Mouse (Mus musculus): ENCODE data around the gene Rcvrn.

The Rcvrn gene

DNA sequence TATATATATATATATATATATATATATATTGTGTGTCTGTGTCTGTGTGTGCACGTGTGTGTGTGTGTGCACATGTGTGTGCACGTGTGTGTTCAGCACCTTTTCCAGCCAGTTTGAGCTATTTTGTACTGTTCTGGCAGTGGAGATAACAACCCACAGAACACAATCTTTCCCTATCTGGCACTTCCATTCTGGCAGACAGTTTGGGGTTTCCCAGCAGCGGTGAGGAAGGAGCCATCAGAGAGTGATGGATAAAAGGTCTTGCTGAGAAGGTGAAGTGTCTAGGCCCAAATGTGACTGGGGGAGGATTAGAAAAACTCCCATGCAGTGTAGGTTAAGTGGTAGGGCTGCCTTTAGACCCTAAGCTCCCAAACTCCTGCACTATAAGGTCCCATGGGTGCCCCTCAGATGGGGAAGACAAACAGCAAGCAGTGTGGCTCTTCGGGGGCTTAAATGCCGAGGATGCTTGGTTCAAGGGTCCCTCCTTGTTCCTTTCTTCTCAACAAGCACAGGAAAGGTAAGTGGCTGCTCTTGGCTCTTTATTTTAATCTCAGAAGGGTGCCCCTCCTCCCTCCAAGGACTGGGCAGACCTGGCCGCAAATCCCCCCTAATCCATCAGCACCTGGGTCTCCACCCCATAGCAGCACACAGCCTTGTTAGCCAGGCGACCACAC lies at the start of gene Rcvrn:
Gene Rcvrn (plus strand): TSS at position 624 of the 674 bp plus-strand sequence.
- no peak for DNase-seq

DNA sequence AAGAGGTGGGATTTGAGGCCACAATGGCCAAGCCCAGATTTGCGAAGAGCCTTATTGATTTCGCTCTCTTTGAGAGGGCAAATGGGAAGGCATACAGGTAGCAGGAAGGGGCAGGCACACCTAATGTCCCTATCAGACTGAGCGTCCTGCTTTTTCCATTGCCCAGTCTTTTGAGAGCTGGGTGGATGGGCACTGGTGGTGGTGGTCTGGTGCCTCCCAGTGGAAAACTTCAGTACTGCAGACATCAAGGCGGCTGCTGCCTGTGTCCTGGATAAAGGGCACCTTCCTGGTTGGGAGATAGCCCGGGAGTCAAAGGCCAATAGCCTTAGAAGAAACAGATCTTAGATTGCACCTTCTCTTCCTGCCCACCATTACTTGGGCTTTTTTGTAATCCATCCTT lies 47.4 kb upstream of the Rcvrn start:
- DNase-seq, result peak; percentile 63 to 64

DNA sequence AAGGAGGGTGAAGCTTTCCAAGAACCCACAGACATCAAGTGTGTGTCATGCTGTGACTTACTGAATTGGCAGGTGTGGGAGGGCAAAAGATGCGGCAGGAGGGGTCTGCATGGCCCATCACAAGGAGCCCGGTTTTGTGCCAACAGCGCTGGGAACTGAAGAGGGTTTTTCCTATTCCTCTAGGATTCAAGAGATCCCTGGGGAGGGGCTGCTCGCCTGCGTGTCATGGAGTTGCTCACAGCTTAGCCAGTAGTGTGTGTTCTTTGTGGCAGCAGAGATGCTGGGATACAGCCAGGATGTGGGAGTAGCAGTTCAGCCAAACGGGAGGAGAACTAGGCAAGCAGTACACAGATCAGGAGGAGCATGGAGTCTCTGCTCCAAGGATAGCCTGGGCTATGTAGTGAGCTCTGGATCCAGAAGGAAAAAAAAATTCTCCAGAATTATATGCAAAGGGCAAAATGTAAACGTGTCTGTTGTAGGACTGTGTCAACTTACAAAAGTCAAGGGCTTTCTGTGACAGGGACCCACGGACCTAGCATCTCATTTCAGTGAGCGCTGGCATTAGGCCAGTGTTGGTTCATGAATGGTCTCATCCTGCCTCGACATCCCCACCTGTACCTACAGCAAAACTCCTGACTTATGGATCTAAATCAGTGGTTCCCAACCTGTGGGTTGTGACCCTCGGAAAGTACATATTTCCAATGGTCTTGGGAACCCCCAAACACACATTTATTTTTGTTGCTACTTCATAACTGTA lies 46.3 kb upstream of the Rcvrn start:
- DNase-seq, result no peak

DNA sequence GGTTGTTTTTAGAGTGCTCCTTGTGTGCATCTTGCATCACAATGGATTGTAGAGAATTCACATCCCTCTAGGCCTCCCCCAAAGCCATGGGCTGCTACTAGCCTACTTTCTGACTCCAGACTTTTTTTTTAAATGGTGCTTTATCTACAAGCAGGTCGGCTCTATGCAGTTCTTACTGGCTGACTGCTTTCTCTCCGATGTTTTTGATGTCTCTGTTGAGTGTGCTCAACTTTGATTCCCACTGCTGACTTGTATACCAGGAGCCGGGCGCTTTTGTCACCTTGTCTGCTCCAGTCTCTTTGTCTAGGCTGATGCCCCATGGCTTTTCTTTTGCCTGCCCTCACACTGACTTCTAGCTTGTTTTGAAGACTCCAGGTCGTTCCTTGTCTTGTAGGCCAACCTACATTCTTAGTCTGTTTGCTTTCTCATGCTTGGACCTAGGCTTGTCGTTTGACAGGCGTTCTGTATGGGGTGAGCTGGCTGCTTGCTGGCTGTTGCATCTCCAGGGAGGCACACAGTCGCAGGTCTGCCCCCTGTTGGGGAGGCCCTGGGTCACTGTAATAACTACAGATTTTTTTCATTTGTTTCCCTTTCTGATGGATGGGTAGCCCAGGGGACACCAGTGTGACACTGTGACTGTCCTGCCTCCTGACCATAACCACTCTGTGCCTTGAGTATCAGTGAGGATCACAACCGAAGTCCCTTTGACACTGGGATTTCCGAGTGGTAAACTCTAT lies 45.0 kb upstream of the Rcvrn start:
- no peak for DNase-seq

DNA sequence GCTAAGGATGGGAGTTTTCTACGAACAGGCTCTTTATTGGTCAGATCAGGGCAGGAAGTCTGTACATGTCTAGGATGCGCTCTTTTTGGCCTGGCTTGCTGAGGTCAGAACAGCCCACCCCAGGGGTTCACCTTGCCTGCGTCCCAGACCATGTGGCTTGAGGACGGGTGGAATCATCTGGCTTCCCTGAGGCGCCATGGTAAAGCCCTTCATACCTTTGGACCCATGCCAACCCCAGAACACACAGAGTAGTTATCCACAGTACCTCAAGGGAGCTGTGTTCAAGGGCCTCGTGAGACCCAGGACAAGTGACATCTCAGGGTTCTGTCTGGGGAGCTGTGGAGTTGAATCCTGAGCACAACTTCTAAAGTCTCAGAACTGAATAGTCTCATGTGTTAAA lies 43.4 kb upstream of the Rcvrn start:
- DNase-seq, result no peak

DNA sequence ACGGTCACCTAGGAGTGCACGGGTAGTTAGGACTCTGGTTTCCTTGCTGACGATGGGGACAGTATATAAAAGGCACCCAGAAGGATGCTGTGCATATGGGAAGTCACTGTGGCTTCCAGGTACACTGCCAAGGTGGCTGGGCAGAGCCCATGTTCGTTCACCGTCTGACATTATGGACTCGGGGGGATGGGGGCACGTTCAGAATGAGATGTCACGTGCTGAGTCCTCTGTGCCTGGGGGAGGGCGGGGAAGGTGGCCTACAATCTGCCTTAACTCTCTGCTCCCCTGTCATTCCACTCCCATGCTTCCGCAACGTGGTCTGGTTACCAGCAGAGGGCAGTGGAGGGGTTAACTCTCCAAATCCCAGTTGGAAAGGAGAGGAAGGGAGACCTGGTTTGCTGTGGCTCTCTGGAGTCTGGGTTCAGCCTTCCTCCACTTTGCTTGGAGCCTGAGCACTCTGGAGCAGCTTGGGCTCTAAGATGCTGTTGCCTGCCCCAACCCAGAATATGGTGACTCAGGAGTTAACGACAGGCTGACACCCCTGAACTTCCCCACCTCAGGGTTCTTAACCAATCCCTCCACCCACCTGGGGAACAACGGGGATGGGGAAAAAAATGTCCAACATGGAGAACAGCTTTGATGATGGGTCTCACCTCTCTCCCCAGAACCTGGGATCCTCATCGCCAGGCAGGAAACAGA lies 42.8 kb upstream of the Rcvrn start:
- DNase-seq, result no peak

DNA sequence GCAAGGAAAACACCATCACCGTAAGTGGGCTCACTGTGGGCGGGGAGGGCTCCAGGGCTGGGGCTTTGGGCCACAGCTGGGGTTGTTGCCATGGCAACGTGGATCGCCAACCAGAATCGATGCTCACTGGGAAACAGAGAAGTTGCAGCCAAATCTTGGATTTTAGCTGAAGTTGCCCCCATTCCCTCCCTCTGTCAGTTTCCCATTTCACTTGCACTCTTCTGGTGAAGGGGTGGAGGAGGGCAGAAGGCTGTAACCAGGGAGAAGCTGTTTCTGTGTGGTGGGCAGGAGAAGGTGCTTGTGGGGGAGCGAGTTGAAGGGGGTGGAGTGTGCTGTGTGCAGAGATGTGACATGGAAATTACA lies 42.3 kb upstream of the Rcvrn start:
- DNase-seq, result no peak

DNA sequence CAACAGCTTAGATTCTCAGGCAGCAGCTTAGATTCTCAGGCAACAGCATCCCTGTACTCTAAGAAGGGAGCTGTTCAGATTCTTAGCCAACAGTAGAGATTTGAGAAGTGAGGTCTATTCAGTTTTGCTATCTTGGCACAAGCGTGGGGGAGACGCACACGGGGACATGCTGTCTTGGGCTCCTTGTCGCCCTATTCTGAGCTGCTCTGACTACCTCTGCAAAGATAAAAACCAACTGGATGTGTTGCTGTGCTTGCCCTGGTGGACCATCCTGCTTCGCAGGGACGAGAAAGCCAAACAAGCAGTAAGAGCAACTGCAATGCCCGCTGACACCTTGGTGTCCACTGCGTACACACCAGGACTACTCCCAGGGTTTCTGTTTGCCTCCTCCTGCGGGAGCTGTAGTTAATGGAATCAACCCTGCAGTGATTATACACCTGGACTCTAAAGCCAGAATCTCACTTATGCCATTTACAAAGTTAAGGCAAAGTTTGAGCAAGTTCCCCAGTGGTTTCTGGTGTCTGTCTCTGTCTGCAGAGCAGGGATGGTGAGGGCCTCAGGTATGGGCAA lies 41.5 kb upstream of the Rcvrn start:
- no peak for DNase-seq

DNA sequence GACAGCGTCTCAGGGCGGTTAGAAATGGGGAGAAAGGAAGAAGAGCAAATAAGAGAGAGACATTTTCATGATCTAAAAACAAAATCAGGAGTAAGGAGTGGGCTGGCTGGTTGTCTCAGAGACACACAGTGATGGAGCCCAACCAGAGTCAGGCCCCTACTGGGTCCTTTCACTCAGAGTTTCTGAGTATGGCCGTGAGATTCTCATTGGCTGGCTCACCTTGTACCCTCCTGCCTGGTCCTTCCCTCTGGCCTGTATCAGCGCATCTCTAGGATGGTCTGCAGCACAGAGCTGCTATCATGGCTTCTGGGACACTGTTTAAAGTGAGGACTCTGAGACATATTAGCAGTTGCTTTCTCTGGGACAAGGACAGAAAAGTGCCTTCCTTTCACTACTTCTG lies 40.6 kb upstream of the Rcvrn start:
- no peak for DNase-seq

DNA sequence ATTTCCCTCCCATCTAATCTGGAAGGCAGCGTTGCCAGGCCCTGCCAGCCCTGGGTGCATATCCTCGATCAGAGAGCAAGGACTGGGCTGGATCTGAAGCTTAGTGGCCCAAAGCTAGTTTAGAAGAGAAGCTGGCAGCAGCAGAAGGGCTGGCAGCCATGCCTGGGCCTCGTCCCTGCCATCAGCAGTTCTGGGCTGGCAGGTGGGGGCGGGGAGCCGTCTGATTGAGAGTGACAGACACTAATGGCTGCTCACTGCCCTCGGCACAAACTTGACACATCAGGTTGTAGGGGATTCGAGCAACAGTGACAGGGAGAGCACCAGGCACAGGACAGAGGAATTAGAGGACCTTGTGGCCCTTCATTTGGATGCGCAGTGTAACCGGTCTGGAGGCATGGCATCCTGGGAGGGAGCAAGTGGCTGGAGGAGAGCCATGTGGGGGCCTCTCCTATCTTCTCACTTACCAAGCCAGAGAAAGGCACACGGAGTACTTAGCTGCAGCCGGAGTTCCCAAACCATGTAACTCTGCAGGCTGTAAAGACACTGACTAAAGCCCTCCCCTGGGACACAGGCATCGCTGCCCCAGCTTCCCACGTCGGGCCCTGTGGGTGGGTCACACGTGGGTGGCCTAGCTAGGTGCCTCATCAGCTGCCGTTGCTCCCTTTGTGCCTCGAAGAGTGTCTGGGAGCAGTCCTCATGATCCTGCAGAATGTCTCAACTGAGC lies 39.7 kb upstream of the Rcvrn start:
- no peak for DNase-seq

DNA sequence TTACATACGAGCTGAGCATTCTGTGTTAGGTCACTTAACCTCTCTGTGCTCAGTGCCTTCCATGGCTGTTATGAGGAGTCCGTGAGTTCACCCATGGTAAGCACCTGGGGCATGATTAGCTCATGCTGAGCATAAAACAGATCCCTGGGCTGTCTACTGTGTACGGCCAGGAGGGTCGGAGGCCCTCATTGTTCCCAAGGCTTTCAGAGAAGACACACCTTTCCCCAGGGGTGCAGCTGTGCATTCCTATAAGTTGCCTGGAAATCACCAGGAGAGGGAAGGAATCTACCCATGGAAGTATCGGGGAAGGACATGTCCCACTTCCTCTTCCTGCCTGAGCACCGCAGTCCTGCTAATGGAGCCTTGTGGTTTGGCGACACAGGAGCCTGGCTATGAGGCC lies 38.8 kb upstream of the Rcvrn start:
- no peak for DNase-seq

DNA sequence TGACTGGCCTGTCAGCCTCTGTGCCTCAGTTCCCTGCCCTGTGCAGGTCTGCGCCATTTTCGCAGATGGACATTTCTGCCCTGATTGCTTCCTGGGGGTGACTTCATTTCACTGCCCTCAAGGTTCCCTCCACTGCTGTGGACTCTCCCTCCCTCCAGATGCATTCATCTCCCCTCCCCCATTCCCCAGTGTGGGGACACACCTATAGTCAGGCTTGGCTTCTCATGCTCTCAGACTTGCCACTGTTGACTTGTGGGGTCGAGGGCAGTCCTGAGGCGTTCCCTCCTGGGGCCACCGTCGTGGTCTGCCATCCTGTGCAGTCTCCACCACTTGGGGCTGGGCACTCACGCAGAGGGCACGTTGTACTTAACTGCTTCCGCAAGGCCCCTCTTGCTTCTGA lies 38.3 kb upstream of the Rcvrn start:
- no peak for DNase-seq

DNA sequence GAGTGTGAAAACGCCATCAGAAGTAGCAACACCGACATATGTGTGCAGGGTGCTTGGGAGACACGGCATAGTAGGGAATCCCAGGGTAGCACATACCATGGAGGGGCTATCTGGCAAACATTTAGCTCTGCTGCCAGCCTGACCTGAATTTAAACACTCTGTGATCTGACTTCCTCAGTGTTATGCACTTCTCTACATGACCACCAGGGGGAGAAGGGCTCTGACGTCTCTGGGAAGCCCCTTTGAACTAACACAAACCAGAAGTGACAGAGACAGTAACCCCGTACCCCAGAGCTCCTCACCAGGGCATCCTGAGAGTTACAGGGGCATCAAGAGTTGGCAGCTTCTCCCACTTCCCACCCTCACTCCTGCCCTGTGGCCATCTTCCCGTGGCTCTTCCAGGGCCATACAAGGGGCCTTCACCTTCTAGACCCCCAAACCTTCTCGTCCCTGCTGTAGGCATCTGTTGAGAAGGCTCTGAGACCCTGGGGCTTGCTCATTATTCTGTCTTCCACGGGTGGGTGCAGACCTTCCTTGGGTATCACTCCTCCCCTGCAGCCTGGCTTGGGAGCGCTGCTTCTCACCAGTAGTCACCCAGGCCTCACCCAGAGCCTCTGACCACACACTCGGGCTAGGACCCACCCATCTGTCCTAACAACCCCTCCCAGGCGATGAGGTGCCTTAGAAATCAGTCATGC lies 37.3 kb upstream of the Rcvrn start:
- peak in 1 of 2 experiments; percentile 23 for DNase-seq

DNA sequence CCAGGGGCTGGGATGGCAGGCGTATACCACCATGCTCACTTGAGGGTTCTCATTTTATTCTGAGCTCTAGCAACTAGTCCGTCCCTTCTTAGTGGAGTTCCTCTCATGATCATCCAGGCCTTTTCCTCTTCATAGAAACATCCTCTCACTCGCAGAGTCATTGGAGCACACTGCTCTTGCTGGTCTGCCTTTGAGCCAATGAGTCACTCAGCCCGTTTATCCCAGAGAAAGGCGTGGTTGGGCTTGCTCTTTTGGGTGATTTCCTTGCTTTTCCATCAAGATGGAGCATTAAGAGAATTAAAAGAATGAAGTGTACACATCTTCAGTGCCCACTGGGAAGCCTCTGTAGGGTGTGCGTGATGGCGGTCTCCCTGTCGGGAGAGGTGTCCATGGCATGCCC lies 33.7 kb upstream of the Rcvrn start:
- no peak for DNase-seq

DNA sequence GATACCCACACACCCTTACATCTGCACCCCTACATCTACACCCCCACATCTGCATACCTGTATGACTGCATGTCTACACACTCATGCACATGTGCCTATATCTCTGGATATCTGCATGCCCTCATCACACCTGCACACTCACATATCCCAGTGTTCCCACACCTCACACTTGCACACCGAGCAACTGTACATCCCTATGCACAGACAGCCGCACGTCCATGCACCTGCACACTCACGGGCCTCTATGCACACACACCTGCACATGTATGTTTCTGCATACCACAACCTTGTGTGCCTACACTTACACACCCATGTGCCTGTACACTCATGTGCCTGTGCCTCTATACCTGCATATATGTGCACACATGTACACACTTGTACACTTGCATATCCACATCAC lies 31.7 kb upstream of the Rcvrn start:
- DNase-seq, result no peak

DNA sequence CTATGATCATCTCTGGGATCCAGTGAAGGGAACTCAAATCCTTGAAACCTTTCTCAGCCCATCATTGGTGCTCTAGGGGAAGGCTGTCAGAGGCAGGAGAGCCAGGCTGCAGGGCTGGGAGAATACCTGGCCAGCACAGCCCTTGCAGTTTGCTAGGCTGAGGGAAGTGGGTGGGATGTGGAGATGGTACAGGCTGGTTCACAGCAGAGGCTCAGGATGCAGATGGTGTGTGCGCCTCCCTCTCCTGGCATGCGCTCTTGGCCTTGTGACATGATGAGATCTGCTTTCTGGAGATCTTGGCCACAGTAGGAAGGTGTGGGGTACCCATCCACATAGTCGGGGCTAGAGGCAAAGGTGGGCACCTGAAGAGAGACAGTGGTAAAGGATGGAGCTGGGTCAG lies 30.9 kb upstream of the Rcvrn start:
- no peak for DNase-seq

DNA sequence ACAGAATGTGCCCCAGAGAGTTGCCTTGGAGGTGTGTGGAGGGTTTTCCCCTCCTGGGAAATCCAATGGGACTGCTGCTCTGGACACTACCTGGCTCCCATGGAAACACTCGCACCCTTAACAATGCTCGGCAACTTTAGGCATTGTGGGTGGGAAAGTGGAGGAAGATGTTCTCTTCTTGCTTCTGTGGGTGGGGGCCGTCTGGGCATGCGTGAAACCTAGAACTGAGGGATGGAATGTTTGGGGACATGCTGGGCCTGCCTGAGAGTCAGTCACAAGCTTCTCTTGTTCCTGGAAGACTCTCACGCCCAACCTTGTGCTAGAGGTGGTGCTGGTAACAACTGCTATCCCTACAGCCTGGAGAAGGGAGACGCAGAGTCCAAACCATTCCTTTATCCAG lies 30.2 kb upstream of the Rcvrn start:
- DNase-seq, result no peak

DNA sequence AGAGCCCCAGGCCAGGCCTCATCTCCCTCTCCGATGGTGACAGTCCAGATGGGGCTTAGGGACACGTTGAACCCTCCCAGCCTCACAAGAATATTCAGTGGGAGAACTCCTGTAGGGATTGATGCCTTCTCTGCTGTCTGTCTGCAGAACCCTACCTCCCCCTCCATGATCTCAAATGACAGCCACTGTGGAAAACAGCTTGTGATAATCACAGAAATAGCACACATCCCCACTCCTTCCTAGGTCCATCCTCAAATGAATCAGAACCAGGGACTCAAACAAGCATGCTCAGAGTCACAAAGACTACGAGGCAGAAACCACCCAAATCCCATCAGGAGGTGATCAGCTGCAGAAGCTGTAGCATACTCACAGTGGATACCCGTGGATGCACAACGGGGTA lies 29.0 kb upstream of the Rcvrn start:
- no peak for DNase-seq

DNA sequence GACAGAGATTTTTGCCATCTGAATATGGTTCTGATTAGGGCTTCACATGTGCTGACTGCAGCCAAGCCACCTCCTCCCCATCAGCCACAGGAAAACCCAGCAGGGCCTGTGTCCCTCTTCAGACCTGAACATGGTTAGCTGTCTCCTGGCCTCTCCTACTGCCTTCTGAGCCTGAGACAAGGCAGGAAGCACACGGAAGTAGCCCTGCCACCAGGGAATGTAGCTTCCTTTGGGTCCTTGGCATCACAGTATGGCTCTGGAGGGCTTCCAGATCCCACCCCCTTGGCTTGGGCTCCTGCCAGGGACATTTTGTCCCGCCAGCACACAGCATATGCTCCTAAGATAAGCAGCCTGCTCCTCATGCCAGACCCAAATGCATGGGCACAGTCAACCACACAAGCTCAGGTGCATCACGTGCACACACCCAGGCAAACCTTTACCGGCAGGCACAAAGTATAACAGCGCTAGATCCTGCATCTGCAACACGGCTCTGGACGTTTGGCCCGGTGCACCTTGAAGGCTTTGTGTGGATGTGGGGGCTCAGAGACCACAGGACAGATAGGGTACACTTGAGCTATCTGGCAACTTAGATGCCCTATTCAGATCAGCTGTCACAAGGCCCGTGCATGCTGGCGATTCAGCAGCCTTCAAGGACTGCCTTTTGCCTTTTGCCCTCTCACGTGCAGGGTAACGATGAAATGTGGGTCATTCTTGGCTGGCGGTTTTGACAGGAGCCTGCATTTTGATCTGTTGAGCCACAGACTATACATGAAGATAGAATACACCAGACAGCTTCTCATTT lies 27.4 kb upstream of the Rcvrn start:
- DNase-seq, result peak; percentile 77 to 78

DNA sequence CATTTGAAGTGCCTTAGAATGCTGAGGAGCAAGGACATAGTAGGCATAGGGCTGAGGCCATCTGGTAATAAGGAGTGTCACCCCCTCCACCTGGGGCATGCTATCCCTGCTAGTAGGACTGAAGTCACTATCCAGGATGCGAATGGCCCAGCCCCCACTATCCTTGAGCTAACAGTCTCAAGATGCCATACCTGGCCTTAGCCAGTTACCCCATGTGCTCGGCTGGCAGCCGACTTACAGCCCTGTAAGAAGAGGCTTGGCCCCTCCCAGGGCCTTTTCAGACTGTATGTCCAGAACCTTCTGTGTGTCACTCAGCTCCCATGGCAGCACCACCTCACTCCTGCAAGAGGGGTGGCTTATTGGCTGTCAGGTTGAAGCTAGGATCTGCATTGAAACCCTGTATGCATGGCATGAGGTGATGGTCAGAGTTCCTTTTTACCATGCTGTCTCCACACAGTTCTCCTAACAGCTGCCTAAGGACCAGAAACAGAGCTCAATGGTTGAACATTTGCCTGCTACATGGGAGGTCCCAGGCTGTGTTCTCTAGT lies 26.6 kb upstream of the Rcvrn start:
- no peak for DNase-seq

DNA sequence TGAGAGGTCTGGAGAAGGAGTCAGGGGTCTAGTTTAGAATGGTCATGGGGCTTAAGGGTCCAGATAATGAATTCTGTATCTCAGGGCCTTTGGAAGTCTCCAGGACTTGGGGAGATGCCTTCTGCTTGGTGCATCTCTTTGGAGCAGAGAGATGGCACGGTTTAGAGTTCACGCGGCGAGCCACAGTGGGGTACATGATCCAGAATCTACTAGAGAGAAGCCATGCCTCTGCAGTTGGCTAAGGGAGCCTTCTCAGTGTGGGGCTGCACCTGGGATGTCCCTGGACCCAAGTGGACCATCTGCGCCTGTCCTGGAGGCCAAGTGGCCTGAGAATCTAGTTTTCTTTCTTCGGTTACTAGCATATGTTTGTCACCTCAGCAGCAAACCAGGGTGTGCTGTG lies 25.1 kb upstream of the Rcvrn start:
- DNase-seq, result no peak
